Mouse (Mus musculus) CH12.LX (cell line): Measurements from ENCODE around the gene Amn1. TPM values are rescaled to one million over a fixed set of nuclear protein-coding genes. Genes with fewer than 3 reads are reported as not detected.

ENCODE experiments used
- DNase-seq: peaks from one replicate; pipeline ENCODE4 v3.0.0-alpha.2; 2013; ENCODE audit errors: extremely low read depth
- H3K27ac ChIP-seq: 2 replicates; pipeline ENCODE4 v1.5.1; 2012; ENCODE audit warnings: low read depth, mild to moderate bottlenecking, control low read depth, moderate library complexity; ENCODE audit not compliant: insufficient read depth
- H3K27me3 ChIP-seq: replicated peaks from 2 replicates; pipeline ENCODE3; 2012; ENCODE audit warnings: inconsistent platforms
- H3K36me3 ChIP-seq, 2 experiments: replicated peaks in 1 of 2; 2 replicates each; pipeline versions ENCODE3 to v1.6.1; 2012; ENCODE audit warnings: inconsistent platforms in 1 of 2, low read length in 1 of 2, mild to moderate bottlenecking in 1 of 2, mixed read lengths in 1 of 2, moderate library complexity in 1 of 2; ENCODE audit not compliant: control insufficient read depth in 1 of 2, insufficient read depth in 1 of 2
- H3K4me1 ChIP-seq, 2 experiments: 2 replicates each; pipeline ENCODE4 v1.6.1; 2012; ENCODE audit warnings: inconsistent platforms in 1 of 2, moderate library complexity in 1 of 2; ENCODE audit not compliant: insufficient read depth in 2 of 2, control insufficient read depth in 1 of 2
- H3K4me2 ChIP-seq: 2 replicates; pipeline ENCODE4 v1.6.1; 2012; ENCODE audit warnings: low read depth, mild to moderate bottlenecking, control low read depth; ENCODE audit not compliant: poor library complexity, insufficient read depth, severe bottlenecking
- H3K4me3 ChIP-seq, 3 experiments: fragments of 150-350 bp in 1 of 3; sonication (generic) in 1 of 3; replicated peaks in 1 of 3; 2 replicates each; pipeline versions ENCODE3 to v1.5.1; 2011 to 2012; ENCODE audit warnings: low read depth in 2 of 3, low read length in 2 of 3, mild to moderate bottlenecking in 2 of 3, moderate library complexity in 2 of 3, control low read depth in 1 of 3, improper control_type of control experiment in 1 of 3, inconsistent platforms in 1 of 3, mixed read lengths in 1 of 3; ENCODE audit not compliant: poor library complexity in 1 of 3
- H3K79me2 ChIP-seq: replicated peaks from 2 replicates; pipeline ENCODE4 v1.6.1; 2012; ENCODE audit warnings: mild to moderate bottlenecking, moderate library complexity; ENCODE audit not compliant: control insufficient read depth, poor library complexity, insufficient read depth, severe bottlenecking; ENCODE audit errors: extremely low read depth
- H3K9ac ChIP-seq: 2 replicates; pipeline ENCODE4 v1.6.1; 2012; ENCODE audit warnings: low read depth, mild to moderate bottlenecking, control low read depth, moderate library complexity; ENCODE audit not compliant: insufficient read depth
- H3K9me3 ChIP-seq: replicated peaks from 2 replicates; pipeline ENCODE3; 2012; ENCODE audit warnings: low read length, inconsistent platforms, mixed read lengths
- CHD2 ChIP-seq: IDR thresholded peaks from 2 replicates; pipeline ENCODE4 v1.6.1; 2011; ENCODE audit warnings: low read length, improper control_type of control experiment
- CTCF ChIP-seq, 2 experiments: IDR thresholded peaks in 1 of 2; conservative IDR thresholded peaks in 1 of 2; 2 replicates each; pipeline ENCODE4 v1.5.1; 2011 to 2012; ENCODE audit warnings: low read depth in 2 of 2, low read length in 2 of 2, improper control_type of control experiment in 1 of 2, inconsistent platforms in 1 of 2, mild to moderate bottlenecking in 1 of 2, moderate library complexity in 1 of 2
- EP300 ChIP-seq: IDR thresholded peaks from 2 replicates; pipeline ENCODE4 v1.6.1; 2011; ENCODE audit warnings: low read length, improper control_type of control experiment
- GABPA ChIP-seq: IDR thresholded peaks from 2 replicates; pipeline ENCODE4 v1.6.1; 2012; ENCODE audit warnings: low read depth, low read length, improper control_type of control experiment, inconsistent platforms; ENCODE audit not compliant: insufficient replicate concordance
- HCFC1 ChIP-seq: IDR thresholded peaks from 2 replicates; pipeline ENCODE4 v1.6.1; 2012; ENCODE audit warnings: low read depth, mild to moderate bottlenecking, inconsistent platforms, low read length, improper control_type of control experiment
- IRF4 ChIP-seq: IDR thresholded peaks from 2 replicates; pipeline ENCODE4 v1.6.1; 2014; ENCODE audit warnings: low read depth, mild to moderate bottlenecking, inconsistent platforms, low read length, improper control_type of control experiment
- JUND ChIP-seq: conservative IDR thresholded peaks from 2 replicates; pipeline ENCODE4 v1.6.1; 2011; ENCODE audit warnings: low read depth, low read length, improper control_type of control experiment
- KAT2A ChIP-seq: IDR thresholded peaks from 2 replicates; pipeline ENCODE4 v1.6.1; 2012; ENCODE audit warnings: low read length, improper control_type of control experiment, inconsistent platforms; ENCODE audit not compliant: insufficient replicate concordance
- MAZ ChIP-seq: IDR thresholded peaks from 2 replicates; pipeline ENCODE4 v1.6.1; 2012; ENCODE audit warnings: low read depth, mild to moderate bottlenecking, inconsistent platforms, low read length, improper control_type of control experiment, moderate library complexity
- MEF2A ChIP-seq: IDR thresholded peaks from 2 replicates; pipeline ENCODE4 v1.6.1; 2014; ENCODE audit warnings: low read depth, mild to moderate bottlenecking, inconsistent platforms, low read length, improper control_type of control experiment, borderline replicate concordance
- MXI1 ChIP-seq: IDR thresholded peaks from 2 replicates; pipeline ENCODE4 v1.6.1; 2011; ENCODE audit warnings: mild to moderate bottlenecking, low read depth, low read length, improper control_type of control experiment
- NELFE ChIP-seq: IDR thresholded peaks from 2 replicates; pipeline ENCODE4 v1.6.1; 2011; ENCODE audit warnings: low read depth, low read length, improper control_type of control experiment
- POLR2A ChIP-seq: IDR thresholded peaks from 2 replicates; pipeline ENCODE4 v1.6.1; 2011; ENCODE audit warnings: low read depth, mild to moderate bottlenecking, improper control_type of control experiment, low read length
- RAD21 ChIP-seq: IDR thresholded peaks from 2 replicates; pipeline ENCODE4 v1.6.1; 2011; ENCODE audit warnings: low read depth, mild to moderate bottlenecking, low read length, improper control_type of control experiment, moderate library complexity
- RCOR1 ChIP-seq: conservative IDR thresholded peaks from 2 replicates; pipeline ENCODE4 v1.6.1; 2012; ENCODE audit warnings: low read depth, mild to moderate bottlenecking, inconsistent platforms, low read length, improper control_type of control experiment
- SMC3 ChIP-seq: IDR thresholded peaks from 2 replicates; pipeline ENCODE4 v1.6.1; 2011; ENCODE audit warnings: low read depth, low read length, improper control_type of control experiment
- UBTF ChIP-seq: IDR thresholded peaks from 2 replicates; pipeline ENCODE4 v1.6.1; 2012; ENCODE audit warnings: low read depth, mild to moderate bottlenecking, inconsistent platforms, low read length, improper control_type of control experiment, moderate library complexity
- ZC3H11A ChIP-seq: IDR thresholded peaks from 2 replicates; pipeline ENCODE4 v1.6.1; 2012; ENCODE audit warnings: low read depth, mild to moderate bottlenecking, inconsistent platforms, low read length, improper control_type of control experiment
- ZNF384 ChIP-seq: IDR thresholded peaks from 2 replicates; pipeline ENCODE4 v1.6.1; 2012; ENCODE audit warnings: low read depth, low read length, improper control_type of control experiment, inconsistent platforms
- dilution Hi-C: fragments of 300-500 bp; cut with MboI; formaldehyde crosslinking; loops from 2 replicates; pipeline ENCODE4 v1.14.3; 2020; ENCODE audit warnings: low sequenced_read_pairs; ENCODE audit not compliant: extremely low pct_unique_long_range_greater_than_20kb, extremely low pct_ligation_motif_present
- in situ Hi-C: fragments of 300-500 bp; cut with MboI; formaldehyde crosslinking; loops from 3 replicates; pipeline ENCODE4 v1.14.3; 2019; ENCODE audit warnings: low sequenced_read_pairs, low pct_ligation_motif_present, low pct_unique_long_range_greater_than_20kb, mixed read lengths
- polyA plus RNA-seq: library from polyadenylated mRNA; unstranded; fragments of >175 nt; gene quantifications from 2 replicates; pipeline ENCODE4 v1.2.1, GENCODE M21; 2012; ENCODE audit warnings: low read depth; ENCODE audit not compliant: insufficient read length
- total RNA-seq, 2 experiments: library from RNA; depleted of rRNA; stranded (reverse); fragments of 300-350 nt in 1 of 2; fragments of >200 nt in 1 of 2; gene quantifications; 2 replicates each; pipeline ENCODE4 v1.2.3; 2012 to 2014

Amn1 gene
- total and polyA plus RNA-seq, 3 experiments: 3.2 to 8.9 (median 6.3) TPM

GRCm38 (mm10) chr6:149118935-149119334, 69.6 kb downstream of the Amn1 start:
- Histone ChIP-seq H3K27me3 (no peaks in the 10 kb centered on the region), H3K36me3 (no peaks in the 10 kb centered on the region), H3K79me2 (no peaks in the 10 kb centered on the region), H3K4me3 (no peak overlapping the region), H3K4me1 (peaks cover 5 to 11% of the 10 kb centered on the region in 2 experiments; a peak in 3 of 4 replicates), H3K9me3 (no peaks in the 10 kb centered on the region), H3K4me2 (0 out of 2 replicates have a peak overlapping the region, but pooled peaks have one; percentile 29), H3K9ac (no peak overlapping the region), H3K27ac (no peak overlapping the region)
- TF ChIP-seq IRF4: peak; percentile 75
- peak; percentile 52; the same call in 1 of the 2 replicates for TF ChIP-seq MEF2A
- TF ChIP-seq POLR2A: no peak
- in situ Hi-C loops: loop anchor here (5.0 to 25.0 kb wide), 3 partner anchors 54 to 182 kb away; partner anchors contain the start of gene Sinhcaf
- dilution Hi-C loops: no loop called here
- DNase-seq: no peak

GRCm38 (mm10) chr6:149116992-149117391, 71.5 kb downstream of the Amn1 start:
- Histone ChIP-seq H3K27me3 (no peaks in the 10 kb centered on the region), H3K79me2 (no peaks in the 10 kb centered on the region), H3K4me1 (peaks cover 5 to 11% of the 10 kb centered on the region in 2 experiments; a peak in 3 of 4 replicates), H3K4me3 (no peak overlapping the region), H3K9ac (no peak overlapping the region), H3K36me3 (no peaks in the 10 kb centered on the region), H3K4me2 (no peak overlapping the region), H3K9me3 (no peaks in the 10 kb centered on the region), H3K27ac (no peak overlapping the region)
- dilution Hi-C loops (no loop called here), in situ Hi-C loops (loop anchor here (5.0 to 25.0 kb wide), 3 partner anchors 52 to 180 kb away; partner anchors contain the start of gene Sinhcaf)
- no peak for DNase-seq
- no peak for TF ChIP-seq RAD21
- TF ChIP-seq EP300: no peak
- TF ChIP-seq CTCF (conservative IDR thresholded peaks at IDR 0.05 in 1 of 2, IDR thresholded peaks at IDR 0.05 in 1 of 2; ENCODE audit: low read depth in 2 of 2, low read length in 2 of 2): no peak
- no peak for TF ChIP-seq SMC3
- no peak for TF ChIP-seq ZNF384
- TF ChIP-seq HCFC1: no peak
- TF ChIP-seq GABPA: no peak
- TF ChIP-seq NELFE: no peak
- no peak for TF ChIP-seq MAZ
- TF ChIP-seq CHD2: no peak
- TF ChIP-seq ZC3H11A: no peak
- TF ChIP-seq JUND: no peak
- TF ChIP-seq UBTF: no peak
- no peak for TF ChIP-seq RCOR1
- TF ChIP-seq MXI1: no peak
- no peak for TF ChIP-seq KAT2A
